Mouse (Mus musculus) myocyte (in vitro differentiated cells): Measurements from ENCODE around the gene Elovl2. TPM values are rescaled to one million over a fixed set of nuclear protein-coding genes. Genes with fewer than 3 reads are reported as not detected.

Experiments
- H3K27me3 ChIP-seq: one replicate; pipeline ENCODE4 v1.6.1; 2011; ENCODE audit not compliant: control insufficient read depth, insufficient read depth, insufficient read length
- H3K36me3 ChIP-seq: one replicate; pipeline ENCODE4 v1.6.1; 2011; ENCODE audit not compliant: control insufficient read depth, insufficient read depth
- H3K4me2 ChIP-seq: one replicate; pipeline ENCODE4 v1.6.1; 2011; ENCODE audit warnings: low read depth, control low read depth
- H3K4me3 ChIP-seq: one replicate; pipeline ENCODE4 v1.5.1; 2011; ENCODE audit warnings: mild to moderate bottlenecking, control low read depth, moderate library complexity
- H3K79me2 ChIP-seq: one replicate; pipeline ENCODE4 v1.6.1; 2011; ENCODE audit not compliant: control insufficient read depth, insufficient read depth
- H3ac ChIP-seq: one replicate; pipeline ENCODE4 v1.6.1; 2011; ENCODE audit not compliant: control insufficient read depth, insufficient read length
- E2F4 ChIP-seq: IDR thresholded peaks from one replicate; pipeline ENCODE4 v1.6.1; 2011; ENCODE audit warnings: mild to moderate bottlenecking, control low read depth, moderate library complexity; ENCODE audit not compliant: insufficient read depth
- MYOD1 ChIP-seq, 3 experiments: IDR thresholded peaks; one replicate each; pipeline ENCODE4 v1.6.1; 2011; ENCODE audit warnings: control low read depth in 2 of 3, low read depth in 2 of 3, mild to moderate bottlenecking in 2 of 3, moderate library complexity in 1 of 3; ENCODE audit not compliant: insufficient read length in 2 of 3, control insufficient read depth in 1 of 3
- MYOG ChIP-seq, 3 experiments: IDR thresholded peaks; one replicate each; pipeline ENCODE4 v1.6.1; 2011; ENCODE audit warnings: control low read depth in 2 of 3, low read depth in 2 of 3, mild to moderate bottlenecking in 2 of 3; ENCODE audit not compliant: insufficient read length in 2 of 3, control insufficient read depth in 1 of 3, insufficient read depth in 1 of 3
- POLR2AphosphoS2 ChIP-seq: IDR thresholded peaks from one replicate; pipeline ENCODE4 v1.6.1; 2011; ENCODE audit warnings: low read depth, control low read depth; ENCODE audit not compliant: insufficient read length
- REST ChIP-seq: IDR thresholded peaks from one replicate; pipeline ENCODE4 v1.6.1; 2011; ENCODE audit warnings: mild to moderate bottlenecking, control low read depth, moderate library complexity; ENCODE audit not compliant: insufficient read depth, insufficient read length
- SRF ChIP-seq: IDR thresholded peaks from one replicate; pipeline ENCODE4 v1.6.1; 2011; ENCODE audit warnings: low read depth; ENCODE audit not compliant: control insufficient read depth, insufficient read length
- TCF3 ChIP-seq: IDR thresholded peaks from one replicate; pipeline ENCODE4 v1.6.1; 2011; ENCODE audit warnings: low read depth, control low read depth; ENCODE audit not compliant: insufficient read length
- USF1 ChIP-seq: IDR thresholded peaks from one replicate; pipeline ENCODE4 v1.6.1; 2011; ENCODE audit warnings: low read depth, mild to moderate bottlenecking, control low read depth, moderate library complexity
- polyA plus RNA-seq: library from polyadenylated mRNA; unstranded; fragments of >200 nt; fragmentation: generic; extraction: Trizol; gene quantifications from one replicate; pipeline ENCODE4 v1.2.1, GENCODE M21; 2012; ENCODE audit warnings: missing spikeins

Elovl2 gene
- polyA plus RNA-seq, 1 experiment: not detected

- peaks cover 6% of the 10 kb centered on the region for H3K27me3 ChIP-seq
- H3ac ChIP-seq: no peak overlapping the region
- no peaks in the 10 kb centered on the region for H3K36me3 ChIP-seq
- no peak overlapping the region for H3K4me3 ChIP-seq
- H3K4me2 ChIP-seq: no peak overlapping the region
- H3K79me2 ChIP-seq: no peaks in the 10 kb centered on the region
- TF ChIP-seq TCF3 (no peak), SRF (no peak), MYOG (IDR thresholded peaks at IDR 0.05; ENCODE audit: control insufficient read depth in 1 of 3, insufficient read depth in 1 of 3, insufficient read length in 2 of 3, low read depth in 2 of 3) (no peak), E2F4 (no peak), POLR2AphosphoS2 (no peak), REST (no peak), USF1 (no peak), MYOD1 (IDR thresholded peaks at IDR 0.05; ENCODE audit: control insufficient read depth in 1 of 3, insufficient read length in 2 of 3, low read depth in 2 of 3) (no peak)
These were observed 85.3 kb downstream of the Elovl2 start for GRCm38 (mm10) chr13:41134901-41135300.

Other genes starting within 250 kb of the Elovl2 start
- 66.3 TPM for gene Pak1ip1, start 219.4 kb downstream of the Elovl2 start, polyA plus RNA-seq
- gene Tmem14c, start 204.1 kb downstream of the Elovl2 start, polyA plus RNA-seq: 201 TPM
- gene Mak, start 140.7 kb downstream of the Elovl2 start, polyA plus RNA-seq: 0.01 TPM
- not detected for gene Gcm2, start 109.4 kb downstream of the Elovl2 start, polyA plus RNA-seq
- not detected for gene Sycp2l, start 106.1 kb downstream of the Elovl2 start, polyA plus RNA-seq
- gene Smim13, start 29.4 kb upstream of the Elovl2 start, polyA plus RNA-seq: 11.1 TPM
- not detected for gene Gm17364, start 53.6 kb upstream of the Elovl2 start, polyA plus RNA-seq